Mouse (Mus musculus) granulocyte monocyte progenitor cell, adult 5-6 weeks (primary cell): ENCODE data around the gene Zfyve1. TPM values are rescaled to one million over a fixed set of nuclear protein-coding genes. Genes with fewer than 3 reads are reported as not detected.

Source experiments
- ATAC-seq: replicated peaks from 2 replicates; pipeline ENCODE4 v1.8.0; 2016; ENCODE audit warnings: mild to moderate bottlenecking, moderate TSS enrichment, inconsistent platforms; ENCODE audit not compliant: poor library complexity, severe bottlenecking
- total RNA-seq, 2 experiments: library from RNA; stranded (forward) in 1 of 2; stranded (reverse) in 1 of 2; fragments of 200-712, 200-1000 nt in 1 of 2; fragments of >200 nt in 1 of 2; fragmentation: Nextera tagmentation in 1 of 2; gene quantifications; 2 replicates each; pipeline ENCODE4 v1.2.3; 2014 to 2017

The Zfyve1 gene
- total RNA-seq, 2 experiments from 2014 or later, result 8.9 to 9.4 TPM

GRCm38 (mm10) chr12:83582747-83583146 lies 14.3 kb downstream of the Zfyve1 start:
- ATAC-seq, result no peak

GRCm38 (mm10) chr12:83582106-83582505 lies 14.9 kb downstream of the Zfyve1 start:
- ATAC-seq, result no peak

- no peak for ATAC-seq
These were observed 16.7 kb downstream of the Zfyve1 start for GRCm38 (mm10) chr12:83580283-83580682.

GRCm38 (mm10) chr12:83578896-83579569 lies 18.0 kb downstream of the Zfyve1 start:
- ATAC-seq, result no peak

- no peak for ATAC-seq
These were observed 18.7 kb downstream of the Zfyve1 start for GRCm38 (mm10) chr12:83578356-83578755.

- ATAC-seq, result no peak
These were observed 19.6 kb downstream of the Zfyve1 start for GRCm38 (mm10) chr12:83577445-83577844.

- ATAC-seq, result no peak
These were observed 24.3 kb downstream of the Zfyve1 start for GRCm38 (mm10) chr12:83572717-83573116.

GRCm38 (mm10) chr12:83569866-83570265 lies 27.2 kb downstream of the Zfyve1 start:
- ATAC-seq, result no peak

GRCm38 (mm10) chr12:83562589-83562988 lies 34.4 kb downstream of the Zfyve1 start:
- no peak for ATAC-seq

- ATAC-seq, result no peak
These were observed 36.8 kb downstream of the Zfyve1 start for GRCm38 (mm10) chr12:83560189-83560588.

GRCm38 (mm10) chr12:83558496-83558895 lies 38.5 kb downstream of the Zfyve1 start:
- no peak for ATAC-seq

GRCm38 (mm10) chr12:83555605-83556004 lies 41.4 kb downstream of the Zfyve1 start:
- no peak for ATAC-seq

- no peak for ATAC-seq
These were observed 43.2 kb downstream of the Zfyve1 start for GRCm38 (mm10) chr12:83553816-83554215.

- no peak for ATAC-seq
These were observed 45.7 kb downstream of the Zfyve1 start for GRCm38 (mm10) chr12:83551305-83551704.

GRCm38 (mm10) chr12:83544791-83545190 lies 52.2 kb downstream of the Zfyve1 start:
- no peak for ATAC-seq

GRCm38 (mm10) chr12:83543997-83544396 lies 53.0 kb downstream of the Zfyve1 start:
- ATAC-seq, result no peak

- no peak for ATAC-seq
These were observed 61.0 kb downstream of the Zfyve1 start for GRCm38 (mm10) chr12:83536039-83536438.

GRCm38 (mm10) chr12:83535428-83535827 lies 61.6 kb downstream of the Zfyve1 start:
- no peak for ATAC-seq

GRCm38 (mm10) chr12:83534190-83534589 lies 62.8 kb downstream of the Zfyve1 start:
- no peak for ATAC-seq

GRCm38 (mm10) chr12:83532966-83533365 lies 64.1 kb downstream of the Zfyve1 start:
- no peak for ATAC-seq

GRCm38 (mm10) chr12:83531992-83532391 lies 65.0 kb downstream of the Zfyve1 start:
- no peak for ATAC-seq

GRCm38 (mm10) chr12:83528665-83529064 lies 68.4 kb downstream of the Zfyve1 start:
- no peak for ATAC-seq

GRCm38 (mm10) chr12:83527816-83528215 lies 69.2 kb downstream of the Zfyve1 start:
- no peak for ATAC-seq
